Mouse (Mus musculus) heart, postnatal 0 days (tissue): Measurements from ENCODE around the gene Btn2a2. TPM values are rescaled to one million over a fixed set of nuclear protein-coding genes. Genes with fewer than 3 reads are reported as not detected.
"Not testable (repeated sequence)": the region's sequence is repeated elsewhere in the genome, so short reads cannot be mapped to it uniquely, and the experiment has no call there.

Experiments
- ATAC-seq: fragments of 200-750 bp; cut with Nextera tagmentation; 2 replicates; pipeline ENCODE4 v1.8.0; 2017; ENCODE audit warnings: low read depth, moderate number of reproducible peaks, moderate library complexity; ENCODE audit not compliant: insufficient read depth
- DNase-seq: peaks from one replicate; pipeline ENCODE4 v3.0.0-alpha.2; 2016; ENCODE audit warnings: low spot score
- H3K27ac ChIP-seq: fragments of 300-500 bp; sonication (generic); 2 replicates; pipeline ENCODE4 v1.5.1; 2014; ENCODE audit warnings: low read depth, mild to moderate bottlenecking
- H3K27me3 ChIP-seq: fragments of 300-500 bp; sonication (generic); 2 replicates; pipeline ENCODE4 v1.6.1; 2014; ENCODE audit warnings: low read length, mixed read lengths; ENCODE audit not compliant: control insufficient read depth, insufficient read depth
- H3K36me3 ChIP-seq: fragments of 300-500 bp; sonication (generic); replicated peaks from 2 replicates; pipeline ENCODE4 v1.6.1; 2014; ENCODE audit warnings: low read length, mixed read lengths; ENCODE audit not compliant: control insufficient read depth, insufficient read depth
- H3K4me1 ChIP-seq: fragments of 300-500 bp; sonication (generic); 2 replicates; pipeline ENCODE4 v1.6.1; 2014; ENCODE audit warnings: antibody characterized with exemption; ENCODE audit not compliant: control insufficient read depth, insufficient read depth
- H3K4me2 ChIP-seq: fragments of 300-500 bp; sonication (generic); 2 replicates; pipeline ENCODE4 v1.6.1; 2014; ENCODE audit warnings: low read depth, mild to moderate bottlenecking, low read length, moderate library complexity
- H3K4me3 ChIP-seq: fragments of 300-500 bp; sonication (generic); 2 replicates; pipeline ENCODE4 v1.5.1; 2014; ENCODE audit warnings: low read depth, low read length
- H3K9ac ChIP-seq: fragments of 300-500 bp; sonication (generic); replicated peaks from 2 replicates; pipeline ENCODE4 v1.6.1; 2014; ENCODE audit warnings: low read depth, low read length, mixed read lengths
- H3K9me3 ChIP-seq: fragments of 300-500 bp; sonication (generic); replicated peaks from 2 replicates; pipeline ENCODE4 v1.6.1; 2016; ENCODE audit warnings: low read length; ENCODE audit not compliant: control insufficient read depth
- CTCF ChIP-seq: IDR thresholded peaks from 2 replicates; pipeline ENCODE4 v1.5.1; 2016; ENCODE audit warnings: antibody characterized with exemption, control low read depth, low read depth
- EP300 ChIP-seq: IDR thresholded peaks from 2 replicates; pipeline ENCODE4 v1.6.1; 2016; ENCODE audit warnings: antibody characterized with exemption, low read depth
- WGBS: fragments of 180-500 bp; shearing (Covaris S2); extraction: QIAGEN DNeasy Blood & Tissue Kit; methylation state at CpG from one replicate; pipeline ENCODE4 v1.1.7; 2014; 5-methylcytosine and 5-hydroxymethylcytosine counted together
- polyA plus RNA-seq: library from polyadenylated mRNA; unstranded; fragments of >200 nt; fragmentation: Nextera tagmentation; extraction: Ambion mirVana; gene quantifications from 2 replicates; pipeline ENCODE4 v1.2.1, GENCODE M21; 2015
- total RNA-seq: library from RNA; depleted of rRNA; stranded (reverse); fragments of >200 nt; gene quantifications from 2 replicates; pipeline ENCODE4 v1.2.3, GENCODE M21; 2014; ENCODE audit warnings: low replicate concordance

Gene Btn2a2
- total and polyA plus RNA-seq, 2 experiments from 2014 or later, result 0.15 TPM; not detected in 1

- H3K9ac ChIP-seq, result peak within 1 kb of the TSS; percentile 59
- ATAC-seq (peak; percentile 78), DNase-seq (peak; percentile 95)
- WGBS, result 1% methylated on average over 47 of the region's 62 CpGs
- H3K36me3 ChIP-seq, H3K27me3 ChIP-seq, H3K9me3 ChIP-seq: not testable (repeated sequence)
- peaks cover 12% of the 10 kb centered on the region for H3K4me1 ChIP-seq
- peak within 1 kb of the TSS; percentile 100 for H3K27ac ChIP-seq
- H3K4me3 ChIP-seq, result peak within 1 kb of the TSS; percentile 60
- H3K4me2 ChIP-seq, result peak within 1 kb of the TSS; percentile 79
- peak; percentile 43; the same call in 1 of the 2 replicates for TF ChIP-seq EP300
Observed at GRCm38 (mm10) chr13:23535137-23536075, 46.7 kb upstream of the Btn2a2 start, which contains the start of gene Hist1h3g. TSS of gene Hist1h3g (plus strand) at chr13:23535422.

DNA sequence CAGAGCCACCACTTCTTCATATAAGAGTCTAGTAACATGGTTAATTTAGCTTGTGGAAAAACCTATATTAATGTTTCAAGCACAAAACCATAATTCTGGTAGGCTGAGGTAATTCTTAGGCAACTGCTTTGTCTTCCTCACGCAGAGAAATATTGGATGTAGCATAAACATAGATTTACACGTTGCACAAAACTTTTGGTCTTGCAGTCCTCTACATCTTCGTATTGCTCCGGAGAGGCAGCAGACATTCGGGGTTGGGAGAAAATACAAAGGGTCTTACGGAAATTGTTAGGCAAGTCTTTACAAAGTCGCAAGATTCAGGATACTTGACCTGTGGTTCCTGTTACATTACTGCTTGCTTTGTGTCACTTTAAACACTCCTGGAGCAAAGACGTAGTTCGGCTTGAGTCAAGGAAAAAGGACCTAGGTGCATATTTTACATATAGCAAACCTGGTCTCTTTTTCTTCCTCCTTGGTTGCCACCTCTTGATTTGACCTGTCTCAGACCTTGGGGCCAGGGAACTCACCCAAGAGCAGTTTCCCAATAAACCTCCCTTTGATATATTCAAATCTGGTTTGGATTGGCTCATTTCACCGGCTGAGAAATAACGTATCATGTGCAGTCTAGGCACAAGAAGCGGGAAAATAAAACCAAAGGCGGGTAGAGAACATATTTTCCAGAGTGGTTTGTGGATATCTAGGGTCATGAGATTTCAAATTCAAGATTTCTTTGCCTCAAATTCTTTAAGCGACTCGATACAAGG, 45.9 kb upstream of the Btn2a2 start:
- Histone ChIP-seq H3K4me3 (peak overlapping the region; percentile 60), H3K27ac (peak overlapping the region; percentile 100), H3K36me3 (no peaks in the 10 kb centered on the region), H3K4me1 (peaks cover 12% of the 10 kb centered on the region), H3K9me3 (no peaks in the 10 kb centered on the region), H3K9ac (peak overlapping the region; percentile 59; the same call in 1 of the 2 replicates), H3K27me3 (no peaks in the 10 kb centered on the region), H3K4me2 (peak overlapping the region; percentile 79)
- no peak for ATAC-seq
- 1% methylated on average over 15 of the region's 15 CpGs for WGBS
- TF ChIP-seq CTCF (no peak), EP300 (no peak)
- no peak for DNase-seq

DNA sequence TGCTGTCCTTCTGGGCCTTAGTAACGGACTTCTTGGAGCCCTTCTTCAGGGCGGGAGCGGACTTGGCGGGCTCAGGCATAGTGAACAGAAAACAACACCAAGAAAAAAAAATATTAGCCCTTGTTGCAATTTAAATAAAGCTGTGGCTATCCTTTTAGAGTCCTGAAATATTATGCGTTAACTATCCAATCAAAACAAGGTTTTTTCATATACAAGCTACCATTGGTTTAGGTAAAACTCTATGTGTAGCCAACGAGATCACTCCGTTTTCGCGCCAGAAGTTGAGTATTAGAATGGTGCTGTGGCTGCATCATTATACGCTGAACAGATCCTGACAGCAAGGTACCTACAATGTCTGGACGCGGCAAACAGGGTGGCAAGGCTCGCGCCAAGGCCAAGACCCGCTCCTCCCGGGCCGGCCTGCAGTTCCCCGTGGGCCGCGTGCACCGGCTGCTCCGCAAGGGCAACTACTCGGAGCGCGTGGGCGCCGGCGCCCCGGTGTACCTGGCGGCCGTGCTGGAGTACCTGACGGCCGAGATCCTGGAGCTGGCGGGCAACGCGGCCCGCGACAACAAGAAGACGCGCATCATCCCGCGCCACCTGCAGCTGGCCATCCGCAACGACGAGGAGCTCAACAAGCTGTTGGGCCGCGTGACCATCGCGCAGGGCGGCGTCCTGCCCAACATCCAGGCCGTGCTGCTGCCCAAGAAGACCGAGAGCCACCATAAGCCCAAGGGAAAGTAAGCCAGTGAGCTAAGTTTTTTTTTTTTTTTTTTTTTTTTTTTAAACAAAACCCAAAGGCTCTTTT, 45.1 kb upstream of the Btn2a2 start, which contains the start of gene Hist1h2af:
Gene Hist1h2af (plus strand): TSS at position 347 of the 808 bp plus-strand sequence.
- not testable (repeated sequence) for H3K27me3 ChIP-seq, H3K9me3 ChIP-seq, H3K36me3 ChIP-seq
- WGBS, result under 1% methylated on average over 25 of the region's 53 CpGs
- Histone ChIP-seq H3K27ac (peak within 1 kb of the TSS; percentile 100), H3K9ac (peak within 1 kb of the TSS; percentile 59; the same call in 1 of the 2 replicates), H3K4me3 (peak within 1 kb of the TSS; percentile 60), H3K4me1 (peaks cover 17% of the 10 kb centered on the region), H3K4me2 (peak within 1 kb of the TSS; percentile 79)
- ATAC-seq, result peak; percentile 8; the same call in 1 of the 2 replicates
- DNase-seq, result peak; percentile 86

- Histone ChIP-seq H3K9me3 (no peaks in the 10 kb centered on the region), H3K4me3 (peak overlapping the region; percentile 63), H3K4me2 (peak overlapping the region; percentile 79), H3K27me3 (no peaks in the 10 kb centered on the region), H3K36me3 (no peaks in the 10 kb centered on the region), H3K9ac (peak overlapping the region; percentile 87; the same call in 1 of the 2 replicates), H3K4me1 (peaks cover 20% of the 10 kb centered on the region), H3K27ac (peak overlapping the region; percentile 100)
- WGBS, result 23% methylated on average over 9 of the region's 9 CpGs
- no peak for TF ChIP-seq CTCF
- no peak for TF ChIP-seq EP300
- DNase-seq (no peak), ATAC-seq (no peak)
Observed at GRCm38 (mm10) chr13:23532262-23533075, 43.8 kb upstream of the Btn2a2 start.
